8 mouse cellular contexts compared by ENCODE assay signal in the genomic region with DNA sequence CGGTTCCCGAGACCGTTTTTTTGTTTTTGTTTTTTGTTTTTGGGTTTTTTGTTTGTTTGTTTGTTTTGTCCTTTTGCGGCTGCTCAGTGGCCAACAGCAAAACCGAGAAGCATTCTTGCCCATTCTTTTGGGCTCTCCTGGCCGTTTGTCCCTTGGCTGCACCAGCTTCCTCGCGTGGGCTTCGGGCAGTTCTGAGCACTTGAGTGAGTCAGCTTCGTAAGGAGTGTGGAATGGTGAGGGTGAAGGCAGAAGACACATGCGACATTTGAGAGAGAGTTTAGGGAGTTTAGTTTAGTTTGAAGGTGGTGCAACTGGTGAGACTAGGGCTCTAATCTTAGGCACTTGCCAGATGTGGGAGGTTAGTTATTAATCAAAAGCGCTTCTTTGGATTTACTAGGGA. TPM values are rescaled to one million over a fixed set of nuclear protein-coding genes. Genes with fewer than 3 reads are reported as not detected.
A peak's percentile ranks its signal among the peaks of the same experiment; 100 is the strongest.
DNase-seq lines count a peak whose midpoint lies in the region; ATAC-seq and TF ChIP-seq lines count a peak whose summit lies in the region.

No protein-coding gene starts in this region.

- DNase-seq in adrenal gland, postnatal 14 days: peak; percentile 30
- no peak for DNase-seq in adrenal gland, adult (ENCODE audit: inconsistent age in 2 of 2, low spot score in 1 of 2)
- DNase-seq in spleen, adult 2 months (ENCODE audit: low read depth in 1 of 2, low spot score in 2 of 2): no peak
- DNase-seq in spleen, adult 18-20 months: no peak
- DNase-seq in limb, embryonic 11.5 days (ENCODE audit: low spot score): no peak
- DNase-seq in left cerebral cortex, postnatal 14 days (ENCODE audit: low spot score in 2 of 2): no peak
- no peak for DNase-seq in natural killer cell, adult 2 months (ENCODE audit: low spot score in 2 of 2)

- peaks cover 8% of the 10 kb centered on the region for H3K4me1 ChIP-seq in spleen, adult 2 months (ENCODE audit: control insufficient read depth, insufficient read depth, insufficient read length)
- peaks cover 6% of the 10 kb centered on the region; the same call in 1 of the 2 replicates for H3K4me1 ChIP-seq in limb, embryonic 11.5 days (ENCODE audit: control insufficient read depth, insufficient read depth, low read length)
- peaks cover 12% of the 10 kb centered on the region; the same call in 1 of the 2 replicates for H3K4me1 ChIP-seq in neural tube, embryonic 14.5 days (ENCODE audit: control insufficient read depth, insufficient read depth, low read length)

- H3K9me3 ChIP-seq in limb, embryonic 11.5 days (ENCODE audit: control insufficient read depth, low read length): no peaks in the 10 kb centered on the region
- no peaks in the 10 kb centered on the region for H3K9me3 ChIP-seq in neural tube, embryonic 14.5 days (ENCODE audit: control insufficient read depth, low read length)

- peak overlapping the region; percentile 86 for H3K4me3 ChIP-seq in spleen, adult 2 months (ENCODE audit: extremely low read depth, insufficient read depth, insufficient read length)
- H3K4me3 ChIP-seq in limb, embryonic 11.5 days (ENCODE audit: low read depth, low read length): peak overlapping the region; percentile 48
- peak overlapping the region; percentile 65 for H3K4me3 ChIP-seq in neural tube, embryonic 14.5 days (ENCODE audit: low read depth, low read length)

- no peak for TF ChIP-seq CTCF in spleen, adult 2 months (IDR thresholded peaks at IDR 0.05; ENCODE audit: extremely low read depth, insufficient read depth, insufficient read length, insufficient replicate concordance)

- H3K27me3 ChIP-seq in spleen, adult 2 months (ENCODE audit: control insufficient read depth, insufficient read depth, low read length): no peaks in the 10 kb centered on the region
- H3K27me3 ChIP-seq in limb, embryonic 11.5 days (ENCODE audit: control insufficient read depth, insufficient read depth, low read length): no peaks in the 10 kb centered on the region
- H3K27me3 ChIP-seq in neural tube, embryonic 14.5 days (ENCODE audit: control insufficient read depth, insufficient read depth, low read length): no peaks in the 10 kb centered on the region

- H3K4me2 ChIP-seq in limb, embryonic 11.5 days (ENCODE audit: low read depth, severe bottlenecking): peak overlapping the region; percentile 75
- H3K4me2 ChIP-seq in neural tube, embryonic 14.5 days (ENCODE audit: low read depth, low read length): peak overlapping the region; percentile 75

- 0 out of 2 replicates have a peak, but pooled peaks cover 1% of the 10 kb centered on the region for H3K36me3 ChIP-seq in spleen, adult 2 months (ENCODE audit: control insufficient read depth, insufficient read depth, low read length)
- no peaks in the 10 kb centered on the region for H3K36me3 ChIP-seq in limb, embryonic 11.5 days (ENCODE audit: control insufficient read depth, insufficient read depth, low read length)
- H3K36me3 ChIP-seq in neural tube, embryonic 14.5 days (ENCODE audit: control insufficient read depth, insufficient read depth, low read length): no peaks in the 10 kb centered on the region; the same call in 1 of the 2 replicates

- H3K9ac ChIP-seq in limb, embryonic 11.5 days (ENCODE audit: low read length): peak overlapping the region; percentile 78
- peak overlapping the region; percentile 68 for H3K9ac ChIP-seq in neural tube, embryonic 14.5 days (replicated peaks; ENCODE audit: low read depth, low read length)

- ATAC-seq in limb, embryonic 11.5 days (ENCODE audit: insufficient number of reproducible peaks, low FRiP score, low TSS enrichment, low read depth): no peak
- peak; percentile 10; the same call in 1 of the 2 replicates for ATAC-seq in neural tube, embryonic 14.5 days (ENCODE audit: low read depth)

- TF ChIP-seq POLR2A in spleen, adult 2 months (IDR thresholded peaks at IDR 0.05; ENCODE audit: low read depth, low read length): no peak

- H3K27ac ChIP-seq in spleen, adult 2 months (ENCODE audit: insufficient read depth, low read length): no peak overlapping the region
- H3K27ac ChIP-seq in limb, embryonic 11.5 days (replicated peaks; ENCODE audit: low read depth, low read length): 0 out of 2 replicates have a peak overlapping the region, but pooled peaks have one; percentile 30
- H3K27ac ChIP-seq in neural tube, embryonic 14.5 days (ENCODE audit: low read depth, low read length): peak overlapping the region; percentile 75; the same call in 1 of the 2 replicates

- intact Hi-C loops in left cerebral cortex, postnatal 14 days (cut with DNase I): loop anchor here (5.0 kb wide), 1 partner anchor 88 kb away; a partner anchor contains a TSS

- 27% methylated on average over 12 of the region's 12 CpGs for WGBS in spleen, adult 2 months
- WGBS in limb, embryonic 11.5 days: 10% methylated on average over 12 of the region's 12 CpGs
- 13% methylated on average over 12 of the region's 12 CpGs for WGBS in neural tube, embryonic 14.5 days

RNA-seq across cellular contexts. Expression of a gene that starts 0.5 kb away (rescaled TPM):
- total RNA-seq in adrenal gland, postnatal 14 days (2021): 10.6 and 10.9 TPM in 2 replicates
- polyA plus RNA-seq in spleen, adult 2 months (2012; rRNA removed): 0.31 and 0.57 TPM in 2 replicates
- polyA plus RNA-seq in limb, embryonic 11.5 days (2014; fragmentation: Nextera tagmentation; extraction: Ambion mirVana): 7.8 and 8.7 TPM in 2 replicates
- 4.6 and 4.8 TPM in 2 replicates for polyA plus RNA-seq in neural tube, embryonic 14.5 days (2014; fragmentation: Nextera tagmentation; extraction: Ambion mirVana)
- total RNA-seq in left cerebral cortex, postnatal 14 days (2021): 1 to 10 TPM; 4.3 to 4.6 TPM

RNA-seq across cellular contexts. Expression of a gene that starts 0.5 kb away (rescaled TPM):
- total RNA-seq in adrenal gland, postnatal 14 days (2021): 36.5 and 39.8 TPM in 2 replicates
- 19.0 and 23.5 TPM in 2 replicates for polyA plus RNA-seq in spleen, adult 2 months (2012; rRNA removed)
- polyA plus RNA-seq in limb, embryonic 11.5 days (2014; fragmentation: Nextera tagmentation; extraction: Ambion mirVana): 118 and 119 TPM in 2 replicates
- polyA plus RNA-seq in neural tube, embryonic 14.5 days (2014; fragmentation: Nextera tagmentation; extraction: Ambion mirVana): 61.8 and 64.9 TPM in 2 replicates
- 10 to 100 TPM; 28.4 to 31.8 TPM for total RNA-seq in left cerebral cortex, postnatal 14 days (2021)

RNA-seq across cellular contexts. Expression of a gene that starts 7.3 kb away (rescaled TPM):
- 77.1 and 81.0 TPM in 2 replicates for total RNA-seq in adrenal gland, postnatal 14 days (2021)
- 36.3 and 36.9 TPM in 2 replicates for polyA plus RNA-seq in spleen, adult 2 months (2012; rRNA removed)
- 142 and 147 TPM in 2 replicates for polyA plus RNA-seq in limb, embryonic 11.5 days (2014; fragmentation: Nextera tagmentation; extraction: Ambion mirVana)
- 174 and 195 TPM in 2 replicates for polyA plus RNA-seq in neural tube, embryonic 14.5 days (2014; fragmentation: Nextera tagmentation; extraction: Ambion mirVana)
- total RNA-seq in left cerebral cortex, postnatal 14 days (2021): 100 to 1,000 TPM; 108 to 109 TPM

RNA-seq across cellular contexts. Expression of a gene that starts 16.2 kb away (rescaled TPM):
- total RNA-seq in adrenal gland, postnatal 14 days (2021): 0.45 and 1.1 TPM in 2 replicates
- 0.20 and 0.23 TPM in 2 replicates for polyA plus RNA-seq in spleen, adult 2 months (2012; rRNA removed)
- polyA plus RNA-seq in limb, embryonic 11.5 days (2014; fragmentation: Nextera tagmentation; extraction: Ambion mirVana): 0.31 and 0.45 TPM in 2 replicates
- polyA plus RNA-seq in neural tube, embryonic 14.5 days (2014; fragmentation: Nextera tagmentation; extraction: Ambion mirVana): 1.0 and 2.0 TPM in 2 replicates
- total RNA-seq in left cerebral cortex, postnatal 14 days (2021): 1 to 10 TPM; 2.1 to 3.5 TPM

RNA-seq across cellular contexts. Expression of a gene that starts 22.2 kb away (rescaled TPM):
- total RNA-seq in adrenal gland, postnatal 14 days (2021): not detected in 2 replicates
- not detected in 2 replicates for polyA plus RNA-seq in spleen, adult 2 months (2012; rRNA removed)
- not detected in 2 replicates for polyA plus RNA-seq in limb, embryonic 11.5 days (2014; fragmentation: Nextera tagmentation; extraction: Ambion mirVana)
- 0.32 and 0.53 TPM in 2 replicates for polyA plus RNA-seq in neural tube, embryonic 14.5 days (2014; fragmentation: Nextera tagmentation; extraction: Ambion mirVana)
- not detected for total RNA-seq in left cerebral cortex, postnatal 14 days (2021)
